ENCODE assay signal across 9 mouse cellular contexts in genomic region chr8:126538648-126539354, GRCm38 (mm10). TPM values are rescaled to one million over a fixed set of nuclear protein-coding genes. Genes with fewer than 3 reads are reported as not detected.
DNase-seq lines count a peak whose midpoint lies in the region; ATAC-seq lines count a peak whose summit lies in the region.
"Had no signal": no experiment of that assay in that cellular context is flagged by ENCODE, and none has a peak within 500 bp of the region (broad histone marks: within the 10 kb centered on the region; RNA-seq: fewer than 3 reads in every experiment).

No protein-coding gene starts in this region.

- DNase-seq in heart, postnatal 4 days, result no peak
- DNase-seq in brain, adult 2 months (ENCODE audit: low read depth, low spot score), result peak; percentile 95
- DNase-seq in frontal cortex, postnatal 14 days (ENCODE audit: low spot score in 2 of 2), result peak; percentile 54 to 76
- DNase-seq in limb, embryonic 11.5 days (ENCODE audit: low spot score), result peak; percentile 51
- DNase-seq in right cerebral cortex, postnatal 25 days, result peak; percentile 52
- DNase-seq in ovary, postnatal 36 days (ENCODE audit: low spot score), result no peak
- DNase-seq in spleen, postnatal 14 days (ENCODE audit: low spot score in 2 of 2), result no peak

- WGBS in heart, embryonic 14.5 days, result 13% methylated on average over 11 of the region's 12 CpGs
- 4% methylated on average over 12 of the region's 12 CpGs for WGBS in limb, embryonic 11.5 days

- peak overlapping the region; percentile 49; the same call in 1 of the 2 replicates for H3K9ac ChIP-seq in heart, embryonic 14.5 days (ENCODE audit: low read length)
- 0 out of 2 replicates have a peak overlapping the region, but pooled peaks have one; percentile 12 for H3K9ac ChIP-seq in limb, embryonic 11.5 days (ENCODE audit: low read length)
- H3K9ac ChIP-seq: liver, embryonic 14.5 days had no signal

- no peak for ATAC-seq in heart, embryonic 14.5 days (ENCODE audit: insufficient number of reproducible peaks, insufficient read depth, low FRiP score, low read depth)
- ATAC-seq in limb, embryonic 11.5 days (ENCODE audit: insufficient number of reproducible peaks, low FRiP score, low TSS enrichment, low read depth), result no peak

- H3K27ac ChIP-seq in heart, embryonic 14.5 days (replicated peaks in 1 of 2; ENCODE audit: control insufficient read depth in 1 of 2, insufficient read depth in 1 of 2, low read depth in 2 of 2, low read length in 2 of 2), result peak overlapping the region; percentile 64 to 99
- no peak overlapping the region for H3K27ac ChIP-seq in limb, embryonic 11.5 days (replicated peaks; ENCODE audit: low read depth, low read length)
- H3K27ac ChIP-seq: liver, embryonic 14.5 days had no signal

- H3K36me3 ChIP-seq in heart, embryonic 14.5 days (ENCODE audit: control insufficient read depth, insufficient read depth, low read length), result no peaks in the 10 kb centered on the region
- H3K36me3 ChIP-seq in limb, embryonic 11.5 days (ENCODE audit: control insufficient read depth, insufficient read depth, low read length), result no peaks in the 10 kb centered on the region

- H3K4me2 ChIP-seq in heart, embryonic 14.5 days (ENCODE audit: low read length), result peak overlapping the region; percentile 14; the same call in 1 of the 2 replicates
- H3K4me2 ChIP-seq in limb, embryonic 11.5 days (ENCODE audit: low read depth, severe bottlenecking), result 0 out of 2 replicates have a peak overlapping the region, but pooled peaks have one; percentile 4

- H3K27me3 ChIP-seq in heart, embryonic 14.5 days (ENCODE audit: control insufficient read depth, insufficient read depth, low read length), result no peaks in the 10 kb centered on the region
- no peaks in the 10 kb centered on the region for H3K27me3 ChIP-seq in limb, embryonic 11.5 days (ENCODE audit: control insufficient read depth, insufficient read depth, low read length)

- H3K4me3 ChIP-seq in heart, embryonic 14.5 days (ENCODE audit: control insufficient read depth in 1 of 2, insufficient read depth in 1 of 2, low read depth in 1 of 2, low read length in 2 of 2), result no peak overlapping the region
- H3K4me3 ChIP-seq in limb, embryonic 11.5 days (ENCODE audit: low read depth, low read length), result no peak overlapping the region

- H3K4me1 ChIP-seq in heart, embryonic 14.5 days (ENCODE audit: control insufficient read depth in 2 of 2, insufficient read depth in 2 of 2, low read length in 2 of 2), result peaks cover 47 to 63% of the 10 kb centered on the region in 2 experiments
- H3K4me1 ChIP-seq in limb, embryonic 11.5 days (ENCODE audit: control insufficient read depth, insufficient read depth, low read length), result peaks cover 33% of the 10 kb centered on the region

- H3K9me3 ChIP-seq in heart, embryonic 14.5 days (ENCODE audit: control insufficient read depth, low read length), result no peaks in the 10 kb centered on the region
- no peaks in the 10 kb centered on the region for H3K9me3 ChIP-seq in limb, embryonic 11.5 days (ENCODE audit: control insufficient read depth, low read length)

RNA-seq across cellular contexts. Expression of gene Irf2bp2, which starts 55.0 kb away (rescaled TPM):
- 8.1 and 9.1 TPM in 2 replicates for polyA plus RNA-seq in heart, embryonic 14.5 days (2014; fragmentation: Nextera tagmentation; extraction: Ambion mirVana)
- total RNA-seq in heart, postnatal 4 days (2021), result 10 to 100 TPM; 98.2 to 100.0 TPM
- 4.9 and 5.6 TPM in 2 replicates for polyA plus RNA-seq in limb, embryonic 11.5 days (2014; fragmentation: Nextera tagmentation; extraction: Ambion mirVana)

Comparison
In these comparisons a context has a peak if more than half of its experiments do, and no peak if none do; other contexts are left out.
1. DNase-seq: peak in brain, adult 2 months (single experiment), frontal cortex, postnatal 14 days (2 of 2), limb, embryonic 11.5 days (single experiment) and right cerebral cortex, postnatal 25 days (single experiment); none in heart, postnatal 4 days (single experiment), ovary, postnatal 36 days (single experiment) and spleen, postnatal 14 days (0 of 2).